Mouse (Mus musculus) cortical plate, adult 2 months (tissue): ENCODE data around the gene Galnt9.

Source experiments
- CTCF ChIP-seq: fragments of 200-500 bp; IDR thresholded peaks from 2 replicates; pipeline ENCODE4 v1.5.1; 2011; ENCODE audit warnings: mild to moderate bottlenecking, control low read depth, low read length; ENCODE audit not compliant: insufficient read depth; ENCODE audit errors: extremely low read depth
- POLR2A ChIP-seq: fragments of 200-500 bp; IDR thresholded peaks from 2 replicates; pipeline ENCODE4 v1.6.1; 2011; ENCODE audit warnings: mild to moderate bottlenecking, low read length, control low read depth; ENCODE audit not compliant: insufficient read depth; ENCODE audit errors: extremely low read depth

- TF ChIP-seq CTCF, result no peak
- no peak for TF ChIP-seq POLR2A
Measured at GRCm38 (mm10) chr5:110646377-110646776, 102.2 kb downstream of the Galnt9 start.
